Mouse (Mus musculus) neutrophil, adult 59 days (primary cell): ENCODE measurements around the gene Dnajc3. TPM values are rescaled to one million over a fixed set of nuclear protein-coding genes. Genes with fewer than 3 reads are reported as not detected.

ENCODE experiments used
- total RNA-seq, 2 experiments: library from RNA; stranded (reverse); gene quantifications; 1 replicate in 1 of 2; 2 replicates in 1 of 2; pipeline ENCODE4 v1.2.4; 2023

The Dnajc3 gene
- 10 to 100 TPM; 24.1 to 27.4 TPM for total RNA-seq

GRCm38 (mm10) chr14:118937533-118938492 lies at the start of gene Dnajc3:
Gene Dnajc3 (plus strand): TSS chr14:118937976.

GRCm38 (mm10) chr14:118924673-118925615 lies 12.8 kb upstream of the Dnajc3 start, which contains the start of gene Dzip1:
Gene Dzip1 (minus strand): TSS chr14:118925460.

Other genes starting within 250 kb of the Dnajc3 start
- 10 to 100 TPM; 28.8 to 30.9 TPM for gene Abcc4, start 231.8 kb upstream of the Dnajc3 start, total RNA-seq
- gene Cldn10, start 150.1 kb upstream of the Dnajc3 start, total RNA-seq: not detected
- under 1 TPM in 1 of 2 experiments, not detected in 1; 0.42 TPM for gene Dzip1, start 12.5 kb upstream of the Dnajc3 start, total RNA-seq
- under 1 TPM in 1 of 2 experiments, not detected in 1; 0.18 TPM for gene Uggt2, start 161.5 kb downstream of the Dnajc3 start, total RNA-seq
- not detected for gene Hs6st3, start 200.4 kb downstream of the Dnajc3 start, total RNA-seq